Mouse (Mus musculus): ENCODE measurements around the gene Fzd5. TPM values are rescaled to one million over a fixed set of nuclear protein-coding genes. Genes with fewer than 3 reads are reported as not detected.

Gene Fzd5
- polyA plus RNA-seq, 1 experiment from 2014 or later = 0.58 TPM

Other genes with a start within 250 kb of the Fzd5 start
- 35.0 and 41.7 TPM in 2 replicates for gene Creb1, start 205.1 kb downstream of the Fzd5 start, polyA plus RNA-seq (2015; fragmentation: Nextera tagmentation; extraction: Ambion mirVana)
- gene Mettl21a, start 120.5 kb downstream of the Fzd5 start, polyA plus RNA-seq (2015; fragmentation: Nextera tagmentation; extraction: Ambion mirVana) = 19.9 and 20.2 TPM in 2 replicates
- gene Ccnyl1, start 47.3 kb downstream of the Fzd5 start, polyA plus RNA-seq (2015; fragmentation: Nextera tagmentation; extraction: Ambion mirVana) = 3.6 and 4.9 TPM in 2 replicates
- 10.4 and 12.8 TPM in 2 replicates for gene Plekhm3, start 219.1 kb upstream of the Fzd5 start, polyA plus RNA-seq (2015; fragmentation: Nextera tagmentation; extraction: Ambion mirVana)

Data from midbrain, embryonic 16.5 days (tissue).